Mouse (Mus musculus) hindbrain, embryonic 14.5 days (tissue): ENCODE results near the gene Dars2. TPM values are rescaled to one million over a fixed set of nuclear protein-coding genes. Genes with fewer than 3 reads are reported as not detected.

ENCODE experiments used
- ATAC-seq: fragments of 200-750 bp; cut with Nextera tagmentation; 2 replicates; pipeline ENCODE4 v1.8.0; 2017; ENCODE audit warnings: moderate number of reproducible peaks, mild to moderate bottlenecking, moderate TSS enrichment, moderate library complexity; ENCODE audit not compliant: low FRiP score
- DNase-seq: peaks from one replicate; pipeline ENCODE4 v3.0.0-alpha.2; 2015; ENCODE audit warnings: low spot score
- H3K27ac ChIP-seq: fragments of 300-500 bp; sonication (generic); 2 replicates; pipeline ENCODE4 v1.5.1; 2014; ENCODE audit warnings: mild to moderate bottlenecking, moderate library complexity
- H3K27me3 ChIP-seq: fragments of 300-500 bp; sonication (generic); 2 replicates; pipeline ENCODE4 v1.6.1; 2014; ENCODE audit warnings: mild to moderate bottlenecking, low read length, mixed read lengths; ENCODE audit not compliant: control insufficient read depth, insufficient read depth
- H3K36me3 ChIP-seq: fragments of 300-500 bp; sonication (generic); replicated peaks from 2 replicates; pipeline ENCODE4 v1.6.1; 2014; ENCODE audit not compliant: control insufficient read depth, insufficient read depth
- H3K4me1 ChIP-seq: fragments of 300-500 bp; sonication (generic); replicated peaks from 2 replicates; pipeline ENCODE4 v1.6.1; 2014; ENCODE audit warnings: antibody characterized with exemption, low read length, mixed read lengths; ENCODE audit not compliant: control insufficient read depth, insufficient read depth
- H3K4me2 ChIP-seq: fragments of 300-500 bp; sonication (generic); replicated peaks from 2 replicates; pipeline ENCODE4 v1.6.1; 2014; ENCODE audit warnings: mild to moderate bottlenecking, moderate library complexity
- H3K4me3 ChIP-seq: fragments of 300-500 bp; sonication (generic); replicated peaks from 2 replicates; pipeline ENCODE4 v1.5.1; 2014; ENCODE audit warnings: mild to moderate bottlenecking, low read length
- H3K9ac ChIP-seq: fragments of 300-500 bp; sonication (generic); 2 replicates; pipeline ENCODE4 v1.6.1; 2014
- H3K9me3 ChIP-seq: fragments of 300-500 bp; sonication (generic); 2 replicates; pipeline ENCODE4 v1.6.1; 2016; ENCODE audit warnings: low read length; ENCODE audit not compliant: control insufficient read depth
- WGBS: fragments of 180-500 bp; shearing (Covaris S2); extraction: QIAGEN DNeasy Blood & Tissue Kit; methylation state at CpG from one replicate; pipeline ENCODE4 v1.1.7; 2014; 5-methylcytosine and 5-hydroxymethylcytosine counted together
- polyA plus RNA-seq: library from polyadenylated mRNA; unstranded; fragments of >200 nt; fragmentation: Nextera tagmentation; extraction: Ambion mirVana; gene quantifications from 2 replicates; pipeline ENCODE4 v1.2.1, GENCODE M21; 2014

Dars2 gene
- polyA plus RNA-seq, 1 experiment from 2014 or later: 28.3 TPM

- no peak for ATAC-seq
- 73% methylated on average over 3 of the region's 3 CpGs for WGBS
- H3K9ac ChIP-seq: no peak overlapping the region
Measured at GRCm38 (mm10) chr1:161005526-161005925, 64.9 kb downstream of the Dars2 start.

GRCm38 (mm10) chr1:161004942-161005341 is 65.5 kb downstream of the Dars2 start:
- Histone ChIP-seq H3K4me2 (no peak overlapping the region), H3K36me3 (peaks cover 15% of the 10 kb centered on the region), H3K27ac (no peak overlapping the region), H3K27me3 (no peaks in the 10 kb centered on the region), H3K9ac (no peak overlapping the region), H3K4me1 (no peaks in the 10 kb centered on the region), H3K9me3 (no peaks in the 10 kb centered on the region), H3K4me3 (no peak overlapping the region)
- DNase-seq (no peak), ATAC-seq (no peak)
- WGBS: 69% methylated on average over 4 of the region's 4 CpGs

More at GRCm38 (mm10) chr1:161005526-161005925, 64.9 kb downstream of the Dars2 start:
- H3K4me1 ChIP-seq: no peaks in the 10 kb centered on the region
- H3K27me3 ChIP-seq: no peaks in the 10 kb centered on the region
- H3K36me3 ChIP-seq: peaks cover 15% of the 10 kb centered on the region
- DNase-seq: no peak
- no peak overlapping the region for H3K27ac ChIP-seq
- no peak overlapping the region for H3K4me2 ChIP-seq
- no peak overlapping the region for H3K4me3 ChIP-seq
- H3K9me3 ChIP-seq: no peaks in the 10 kb centered on the region

GRCm38 (mm10) chr1:160993851-160994250 is 76.6 kb downstream of the Dars2 start:
- Histone ChIP-seq H3K9ac (no peak overlapping the region), H3K27me3 (no peaks in the 10 kb centered on the region), H3K36me3 (no peaks in the 10 kb centered on the region), H3K27ac (no peak overlapping the region), H3K4me3 (no peak overlapping the region), H3K4me1 (no peaks in the 10 kb centered on the region), H3K4me2 (no peak overlapping the region), H3K9me3 (no peaks in the 10 kb centered on the region)
- DNase-seq: no peak
- no peak for ATAC-seq
- WGBS: 91% methylated on average over 6 of the region's 6 CpGs

Other genes with a start within 250 kb of the Dars2 start
- 7.7 and 9.1 TPM in 2 replicates for gene Rc3h1, start 164.2 kb downstream of the Dars2 start, polyA plus RNA-seq
- gene Serpinc1, start 92.1 kb downstream of the Dars2 start, polyA plus RNA-seq: 2.4 and 3.3 TPM in 2 replicates
- 16.3 and 18.6 TPM in 2 replicates for gene Zbtb37, start 35.8 kb downstream of the Dars2 start, polyA plus RNA-seq
- 9.4 and 10.8 TPM in 2 replicates for gene Cenpl, start 55 bp upstream of the Dars2 start, polyA plus RNA-seq
- gene Klhl20, start 60.9 kb upstream of the Dars2 start, polyA plus RNA-seq: 20.3 and 23.2 TPM in 2 replicates
- 25.1 and 29.8 TPM in 2 replicates for gene Ankrd45, start 72.0 kb upstream of the Dars2 start, polyA plus RNA-seq
- gene Tex50, start 88.7 kb upstream of the Dars2 start, polyA plus RNA-seq: 0.59 and 0.66 TPM in 2 replicates
- gene Prdx6, start 180.6 kb upstream of the Dars2 start, polyA plus RNA-seq: 188 and 199 TPM in 2 replicates